Mouse (Mus musculus) hindbrain, postnatal 0 days (tissue): ENCODE data around the gene Odf3l2. TPM values are rescaled to one million over a fixed set of nuclear protein-coding genes. Genes with fewer than 3 reads are reported as not detected.

Experiments
- ATAC-seq: fragments of 200-750 bp; cut with Nextera tagmentation; 2 replicates; pipeline ENCODE4 v1.8.0; 2017; ENCODE audit warnings: mild to moderate bottlenecking, moderate TSS enrichment, moderate library complexity
- DNase-seq: peaks from one replicate; pipeline ENCODE4 v3.0.0-alpha.2; 2015; ENCODE audit warnings: low spot score
- H3K27ac ChIP-seq: fragments of 300-500 bp; sonication (generic); 2 replicates; pipeline ENCODE4 v1.5.1; 2014; ENCODE audit warnings: mild to moderate bottlenecking
- H3K27me3 ChIP-seq: fragments of 300-500 bp; sonication (generic); 2 replicates; pipeline ENCODE4 v1.6.1; 2014; ENCODE audit warnings: low read length, mixed read lengths; ENCODE audit not compliant: insufficient read depth
- H3K36me3 ChIP-seq: fragments of 300-500 bp; sonication (generic); 2 replicates; pipeline ENCODE4 v1.6.1; 2014; ENCODE audit warnings: low read length, mixed read lengths; ENCODE audit not compliant: insufficient read depth
- H3K4me1 ChIP-seq: fragments of 300-500 bp; sonication (generic); 2 replicates; pipeline ENCODE4 v1.6.1; 2014; ENCODE audit warnings: antibody characterized with exemption, low read length, mixed read lengths; ENCODE audit not compliant: insufficient read depth
- H3K4me2 ChIP-seq: fragments of 300-500 bp; sonication (generic); 2 replicates; pipeline ENCODE4 v1.6.1; 2014; ENCODE audit warnings: low read depth, mild to moderate bottlenecking, low read length, moderate library complexity, mixed read lengths
- H3K4me3 ChIP-seq: fragments of 300-500 bp; sonication (generic); 2 replicates; pipeline ENCODE4 v1.5.1; 2014; ENCODE audit warnings: low read length
- H3K9ac ChIP-seq: fragments of 300-500 bp; sonication (generic); replicated peaks from 2 replicates; pipeline ENCODE4 v1.6.1; 2014; ENCODE audit warnings: mild to moderate bottlenecking, low read length, moderate library complexity, mixed read lengths
- H3K9me3 ChIP-seq: fragments of 300-500 bp; sonication (generic); 2 replicates; pipeline ENCODE4 v1.6.1; 2016; ENCODE audit warnings: low read length, mixed read lengths
- CTCF ChIP-seq: IDR thresholded peaks from 2 replicates; pipeline ENCODE4 v1.5.1; 2016; ENCODE audit warnings: antibody characterized with exemption, control low read depth, low read depth
- WGBS: fragments of 180-500 bp; shearing (Covaris S2); extraction: QIAGEN DNeasy Blood & Tissue Kit; methylation state at CpG from one replicate; pipeline ENCODE4 v1.1.7; 2014; 5-methylcytosine and 5-hydroxymethylcytosine counted together
- polyA plus RNA-seq: library from polyadenylated mRNA; unstranded; fragments of >200 nt; fragmentation: Nextera tagmentation; extraction: Ambion mirVana; gene quantifications from 2 replicates; pipeline ENCODE4 v1.2.1, GENCODE M21; 2015
- total RNA-seq: library from RNA; depleted of rRNA; stranded (reverse); fragments of >200 nt; gene quantifications from 2 replicates; pipeline ENCODE4 v1.2.3, GENCODE M21; 2014

Gene Odf3l2
- total and polyA plus RNA-seq, 2 experiments from 2014 or later: 0.42 to 0.60 TPM

DNA sequence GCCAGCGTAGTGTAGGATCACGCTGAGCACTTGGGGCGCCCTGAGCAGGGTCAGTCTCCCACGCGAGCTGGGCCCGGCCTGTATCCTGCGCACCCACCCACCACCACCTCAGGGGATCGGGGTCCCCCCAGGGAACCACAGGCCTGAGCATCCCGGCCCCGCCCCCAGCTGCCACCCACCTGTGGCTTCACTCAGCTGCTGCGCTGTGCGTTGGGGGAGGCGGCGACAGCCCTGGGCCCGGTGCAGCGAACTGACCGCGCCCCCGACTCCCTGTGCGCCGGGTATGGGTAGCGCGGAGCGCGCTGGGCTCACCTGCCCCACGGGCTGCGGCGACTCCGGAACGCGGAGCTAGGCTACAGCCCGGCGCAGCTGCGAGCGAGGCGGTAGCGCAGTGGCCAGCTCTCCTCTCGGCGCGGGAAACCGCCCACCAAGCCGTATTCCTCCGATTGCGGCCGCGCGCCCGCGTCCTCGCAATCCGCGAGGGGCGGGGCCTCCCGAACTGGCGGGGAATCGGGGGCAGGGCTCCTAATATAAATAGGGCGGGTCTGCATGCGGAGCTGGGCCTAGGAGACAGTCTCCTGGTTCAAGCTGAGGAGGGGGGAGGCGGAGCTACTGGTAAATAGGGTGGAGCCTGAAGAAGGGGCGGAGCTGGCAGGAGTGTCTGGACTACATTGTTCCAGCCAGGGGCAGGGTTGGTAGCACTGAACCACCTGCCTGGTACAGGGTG is 31.8 kb downstream of the Odf3l2 start, which contains the start of gene C2cd4c:
C2cd4c (minus strand) TSS at position 448 of the 727 bp plus-strand sequence.
- Histone ChIP-seq H3K27ac (peak within 1 kb of the TSS; percentile 37; the same call in 1 of the 2 replicates), H3K4me2 (peak within 1 kb of the TSS; percentile 92), H3K36me3 (no peaks in the 10 kb centered on the region), H3K9ac (peak within 1 kb of the TSS; percentile 53), H3K4me3 (peak within 1 kb of the TSS; percentile 53), H3K9me3 (no peaks in the 10 kb centered on the region), H3K4me1 (peaks cover 17% of the 10 kb centered on the region), H3K27me3 (0 out of 2 replicates have a peak, but pooled peaks cover 10% of the 10 kb centered on the region)
- no peak for TF ChIP-seq CTCF
- DNase-seq: peak; percentile 90
- ATAC-seq: peak; percentile 87
- 4% methylated on average over 47 of the region's 60 CpGs for WGBS

DNA sequence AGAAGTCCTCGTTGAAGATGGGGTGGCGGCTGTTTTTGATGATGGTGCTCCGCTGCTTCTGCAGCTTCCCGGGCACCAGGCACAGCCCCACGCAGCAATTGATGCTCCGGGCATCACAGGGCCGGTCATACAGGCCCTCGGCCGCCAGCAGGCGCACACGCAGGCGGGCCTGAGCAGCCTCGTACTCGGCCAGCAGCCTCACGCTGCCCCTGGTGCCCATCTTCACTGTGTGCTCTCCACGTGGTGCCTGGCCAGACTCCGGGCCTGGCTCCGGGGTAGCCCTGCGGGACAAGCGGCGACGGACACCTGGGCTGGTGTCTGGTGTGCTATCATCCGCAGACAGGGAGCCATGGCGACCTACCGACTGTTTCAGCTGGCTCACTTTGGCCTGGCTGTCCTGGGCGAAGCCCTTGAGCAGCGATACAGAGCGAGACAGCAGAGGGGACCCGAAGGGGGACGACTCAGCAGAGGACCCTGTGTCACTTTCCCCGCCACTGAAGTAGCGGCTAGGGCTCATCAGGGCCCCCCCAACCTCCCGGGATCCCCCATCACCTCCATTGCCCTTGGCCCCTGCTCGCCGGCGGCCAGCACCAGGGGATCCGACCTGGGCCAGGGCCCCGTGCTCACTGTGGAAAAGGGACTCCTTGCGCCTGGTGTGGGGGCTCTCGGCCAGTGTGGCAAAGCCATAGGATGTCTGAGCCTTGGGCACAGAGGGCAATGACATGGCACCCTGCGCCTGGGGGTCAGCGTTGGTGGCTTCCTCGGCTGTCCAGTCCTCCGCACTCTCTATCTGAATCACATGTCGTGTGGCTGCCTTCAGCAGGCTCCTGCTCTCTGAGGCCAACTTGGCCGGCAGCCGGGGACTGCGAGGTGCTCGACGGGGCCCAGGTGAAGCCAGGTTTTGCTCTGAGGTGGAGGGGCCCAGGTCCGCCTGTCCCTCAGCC is 33.1 kb downstream of the Odf3l2 start:
- H3K4me3 ChIP-seq: peak overlapping the region; percentile 53
- 0 out of 2 replicates have a peak, but pooled peaks cover 10% of the 10 kb centered on the region for H3K27me3 ChIP-seq
- no peaks in the 10 kb centered on the region for H3K9me3 ChIP-seq
- no peak overlapping the region for H3K27ac ChIP-seq
- no peaks in the 10 kb centered on the region for H3K36me3 ChIP-seq
- peak overlapping the region; percentile 53 for H3K9ac ChIP-seq
- TF ChIP-seq CTCF: peak; percentile 75
- H3K4me2 ChIP-seq: peak overlapping the region; percentile 92
- peak; percentile 52 for ATAC-seq
- peaks cover 17% of the 10 kb centered on the region for H3K4me1 ChIP-seq
- WGBS: 10% methylated on average over 51 of the region's 51 CpGs
- peak; percentile 74 for DNase-seq

DNA sequence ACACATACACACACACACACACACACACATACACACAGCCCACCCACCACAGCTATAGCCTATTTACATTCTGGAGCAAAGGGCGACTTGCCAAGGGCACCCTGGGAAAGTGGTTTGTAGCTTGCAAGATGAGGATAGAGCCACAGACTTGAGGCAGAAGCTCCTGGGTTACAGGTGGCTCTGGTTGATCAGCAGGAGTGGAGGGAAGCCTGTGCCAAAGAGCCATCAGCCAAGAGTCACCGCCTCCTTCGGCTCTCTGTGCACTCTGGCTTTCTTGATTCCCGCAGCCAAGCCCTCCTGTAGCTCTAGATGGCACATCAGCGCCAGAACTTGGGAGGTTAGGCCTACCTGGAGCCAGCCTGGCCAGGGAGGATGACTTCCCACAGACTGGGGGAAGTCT is 34.2 kb downstream of the Odf3l2 start:
- Histone ChIP-seq H3K4me3 (no peak overlapping the region), H3K4me2 (peak overlapping the region; percentile 92; the same call in 1 of the 2 replicates), H3K9me3 (no peaks in the 10 kb centered on the region), H3K36me3 (no peaks in the 10 kb centered on the region), H3K27ac (no peak overlapping the region), H3K27me3 (0 out of 2 replicates have a peak, but pooled peaks cover 10% of the 10 kb centered on the region), H3K9ac (no peak overlapping the region), H3K4me1 (peaks cover 17% of the 10 kb centered on the region)
- 31% methylated on average over 5 of the region's 5 CpGs for WGBS
- ATAC-seq (no peak), DNase-seq (no peak)
- TF ChIP-seq CTCF: no peak

- H3K4me1 ChIP-seq: peaks cover 17% of the 10 kb centered on the region
- WGBS: 62% methylated on average over 3 of the region's 3 CpGs
- H3K27ac ChIP-seq: no peak overlapping the region
- H3K4me2 ChIP-seq: no peak overlapping the region
- no peak for ATAC-seq
- no peak overlapping the region for H3K4me3 ChIP-seq
- H3K9me3 ChIP-seq: no peaks in the 10 kb centered on the region
- H3K36me3 ChIP-seq: no peaks in the 10 kb centered on the region
- no peak overlapping the region for H3K9ac ChIP-seq
- no peak for DNase-seq
- no peak for TF ChIP-seq CTCF
- H3K27me3 ChIP-seq: 0 out of 2 replicates have a peak, but pooled peaks cover 10% of the 10 kb centered on the region
These were observed 36.3 kb downstream of the Odf3l2 start for GRCm38 (mm10) chr10:79609276-79609675.

DNA sequence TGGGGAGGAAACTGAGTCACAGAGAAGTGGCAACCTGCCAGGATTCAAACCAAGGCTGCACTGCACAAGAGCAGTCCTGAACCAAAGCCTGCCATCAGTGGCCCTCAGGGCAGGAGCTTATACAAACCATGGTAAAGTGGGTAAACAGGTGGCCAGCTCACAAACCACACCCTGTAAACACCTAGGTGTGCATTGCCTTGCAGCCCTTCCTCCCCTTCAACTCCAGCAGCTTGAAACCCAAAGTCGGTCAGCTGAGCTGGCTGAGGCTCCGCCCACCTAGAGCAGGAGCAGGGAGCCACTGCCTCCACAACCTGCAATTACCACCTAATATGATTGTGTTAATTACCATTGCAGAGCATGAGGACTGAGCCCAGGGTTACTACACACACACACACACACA is 37.6 kb downstream of the Odf3l2 start:
- Histone ChIP-seq H3K27ac (no peak overlapping the region), H3K36me3 (no peaks in the 10 kb centered on the region), H3K9me3 (no peaks in the 10 kb centered on the region), H3K27me3 (0 out of 2 replicates have a peak, but pooled peaks cover 7% of the 10 kb centered on the region), H3K4me3 (no peak overlapping the region), H3K4me2 (no peak overlapping the region), H3K4me1 (peaks cover 9% of the 10 kb centered on the region), H3K9ac (no peak overlapping the region)
- no peak for TF ChIP-seq CTCF
- ATAC-seq (no peak), DNase-seq (no peak)
- WGBS: 39% methylated on average over 2 of the region's 2 CpGs

DNA sequence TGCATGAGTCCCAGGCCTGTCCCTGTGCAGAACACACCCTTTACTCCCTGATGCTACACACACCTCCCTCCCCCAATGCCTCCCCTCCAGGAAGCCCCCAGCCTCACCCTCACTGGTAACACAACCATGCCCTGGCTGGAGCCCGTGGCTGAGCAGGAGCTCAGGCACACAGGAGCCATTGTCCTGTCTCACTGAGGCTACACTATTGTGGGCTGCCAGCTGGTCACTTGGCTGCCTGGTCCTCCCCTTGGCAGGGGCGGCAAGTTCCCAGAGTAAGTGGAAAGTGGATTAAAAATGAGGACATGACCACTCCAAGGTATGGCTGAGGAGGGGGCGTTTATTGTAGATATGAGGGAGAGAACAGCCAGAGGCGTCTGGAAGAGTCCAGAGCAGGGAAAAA is 39.0 kb downstream of the Odf3l2 start:
- peak; percentile 38; the same call in 1 of the 2 replicates for ATAC-seq

More for the DNA sequence above, 39.0 kb downstream of the Odf3l2 start:
- Histone ChIP-seq H3K36me3 (no peaks in the 10 kb centered on the region), H3K9me3 (no peaks in the 10 kb centered on the region), H3K9ac (no peak overlapping the region), H3K4me2 (no peak overlapping the region), H3K4me3 (no peak overlapping the region), H3K4me1 (no peaks in the 10 kb centered on the region), H3K27ac (no peak overlapping the region), H3K27me3 (no peaks in the 10 kb centered on the region)
- DNase-seq: peak; percentile 59
- WGBS: 47% methylated on average over 4 of the region's 4 CpGs
- TF ChIP-seq CTCF: no peak
